Mouse (Mus musculus): ENCODE results near the gene Arpc5. TPM values are rescaled to one million over a fixed set of nuclear protein-coding genes. Genes with fewer than 3 reads are reported as not detected.
A peak's percentile ranks its signal among the peaks of the same experiment; 100 is the strongest.
"Not testable (repeated sequence)": the region's sequence is repeated elsewhere in the genome, so short reads cannot be mapped to it uniquely, and the experiment has no call there.

The Arpc5 gene
- polyA plus RNA-seq, 1 experiment from 2014 or later: 275 TPM

- no peaks in the 10 kb centered on the region for H3K27me3 ChIP-seq
- WGBS: 74% methylated on average over 9 of the region's 9 CpGs
Measured at GRCm38 (mm10) chr1:152749276-152749675, 17.1 kb upstream of the Arpc5 start.

GRCm38 (mm10) chr1:152750312-152750965 lies 15.9 kb upstream of the Arpc5 start, which contains the start of gene Apobec4:
Apobec4 (plus strand) TSS chr1:152750551.
- Histone ChIP-seq H3K9me3 (no peaks in the 10 kb centered on the region), H3K9ac (no peak within 1 kb of the TSS), H3K27ac (no peak within 1 kb of the TSS), H3K4me3 (replicated peaks) (no peak within 1 kb of the TSS), H3K4me2 (no peak within 1 kb of the TSS), H3K27me3 (no peaks in the 10 kb centered on the region), H3K36me3 (replicated peaks) (no peaks in the 10 kb centered on the region), H3K4me1 (peaks cover 3% of the 10 kb centered on the region)
- ATAC-seq (ENCODE audit: low FRiP score): no peak
- WGBS: 53% methylated on average over 13 of the region's 13 CpGs

More at GRCm38 (mm10) chr1:152749276-152749675, 17.1 kb upstream of the Arpc5 start:
- H3K4me3 ChIP-seq (replicated peaks): no peak overlapping the region
- H3K9me3 ChIP-seq: no peaks in the 10 kb centered on the region
- H3K36me3 ChIP-seq (replicated peaks): no peaks in the 10 kb centered on the region
- no peak overlapping the region for H3K27ac ChIP-seq
- no peak for ATAC-seq (ENCODE audit: low FRiP score)
- H3K4me2 ChIP-seq: no peak overlapping the region
- H3K4me1 ChIP-seq: peaks cover 3% of the 10 kb centered on the region
- H3K9ac ChIP-seq: no peak overlapping the region

DNA sequence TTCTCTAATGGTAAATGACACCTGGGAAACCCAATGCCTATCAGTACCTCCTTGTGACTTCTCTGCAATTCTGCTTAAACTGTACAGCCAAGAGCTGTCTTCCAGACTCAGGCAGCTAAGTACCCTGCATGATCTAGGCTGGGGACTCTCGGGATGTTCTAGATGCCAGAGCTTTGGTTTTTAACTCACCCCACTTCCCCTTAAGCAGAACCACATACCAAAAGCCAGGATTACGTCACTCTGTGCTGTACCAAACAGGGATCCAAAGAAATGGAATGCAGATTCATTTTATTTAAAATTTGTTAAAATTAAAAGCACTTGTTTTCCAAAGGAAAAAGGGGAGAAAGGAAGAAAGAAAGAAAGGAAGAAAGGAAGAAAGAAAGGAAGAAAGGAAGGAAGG lies 4.6 kb upstream of the Arpc5 start:
- 93% methylated on average over 2 of the region's 2 CpGs for WGBS
- Histone ChIP-seq H3K4me2 (no peak overlapping the region), H3K27me3 (no peaks in the 10 kb centered on the region), H3K4me1 (peaks cover 9% of the 10 kb centered on the region; the same call in 1 of the 2 replicates), H3K4me3 (replicated peaks) (no peak overlapping the region), H3K9me3 (no peaks in the 10 kb centered on the region), H3K27ac (no peak overlapping the region), H3K36me3 (replicated peaks) (no peaks in the 10 kb centered on the region), H3K9ac (no peak overlapping the region)
- no peak for ATAC-seq (ENCODE audit: low FRiP score)

DNA sequence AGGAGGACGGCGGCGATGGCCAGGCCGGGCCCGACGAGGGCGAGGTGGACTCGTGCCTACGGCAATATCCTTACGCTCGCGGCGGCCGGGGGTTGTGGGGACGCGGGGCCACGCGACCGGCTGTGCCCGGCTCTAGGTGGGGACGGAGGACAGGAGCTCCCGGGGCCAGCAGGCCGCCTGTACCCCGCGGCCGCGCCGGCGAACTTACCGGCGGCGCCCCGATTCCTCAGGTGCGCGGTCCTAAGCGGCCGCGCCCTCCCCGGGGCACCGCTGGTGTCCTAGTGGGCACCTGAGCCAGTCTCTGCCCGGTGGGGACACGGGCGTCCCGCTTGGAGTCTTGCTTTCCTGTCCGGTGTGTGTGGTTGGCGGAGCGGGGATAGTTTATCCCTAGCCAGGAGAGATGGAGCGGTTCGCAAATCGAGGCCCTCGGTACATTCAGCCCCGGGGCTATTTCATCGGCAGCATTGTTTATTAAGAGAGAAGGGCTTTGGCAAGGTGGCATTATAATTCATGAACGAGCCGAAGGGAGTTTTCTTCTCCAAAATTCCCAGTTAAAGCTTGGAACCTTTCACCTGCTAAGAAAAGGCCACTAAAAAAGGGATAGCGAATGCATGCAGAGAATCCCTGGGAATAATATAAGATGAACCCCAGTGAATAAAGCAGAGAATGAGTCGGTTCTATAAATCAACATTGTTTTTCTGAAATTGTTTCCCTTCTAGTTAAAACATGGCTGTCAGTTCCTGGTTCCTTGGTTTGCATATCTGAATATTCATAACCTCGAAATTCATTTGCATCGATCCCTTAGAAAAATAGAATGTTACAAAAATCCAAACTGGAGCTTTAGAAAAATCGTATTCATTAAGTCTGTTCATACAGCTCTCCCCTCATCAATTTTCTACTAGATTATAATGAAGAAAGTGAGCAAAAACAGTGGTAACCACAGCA lies 734 bp downstream of the Arpc5 start:
- ATAC-seq (ENCODE audit: low FRiP score): peak; percentile 76; the same call in 1 of the 2 replicates
- peak overlapping the region; percentile 90 for H3K27ac ChIP-seq
- no peaks in the 10 kb centered on the region for H3K27me3 ChIP-seq
- WGBS: 2% methylated on average over 60 of the region's 60 CpGs
- peaks cover 19% of the 10 kb centered on the region for H3K36me3 ChIP-seq (replicated peaks)
- peak overlapping the region; percentile 94 for H3K9ac ChIP-seq
- peaks cover 9% of the 10 kb centered on the region for H3K4me1 ChIP-seq
- peak overlapping the region; percentile 67 for H3K4me2 ChIP-seq
- no peaks in the 10 kb centered on the region for H3K9me3 ChIP-seq
- H3K4me3 ChIP-seq (replicated peaks): peak overlapping the region; percentile 99

- Histone ChIP-seq H3K4me2 (peak overlapping the region; percentile 67), H3K36me3 (replicated peaks) (peaks cover 27% of the 10 kb centered on the region), H3K4me1 (peaks cover 9% of the 10 kb centered on the region), H3K27me3 (no peaks in the 10 kb centered on the region), H3K27ac (no peak overlapping the region), H3K9me3 (no peaks in the 10 kb centered on the region), H3K9ac (no peak overlapping the region), H3K4me3 (replicated peaks) (peak overlapping the region; percentile 99)
- ATAC-seq (ENCODE audit: low FRiP score): peak; percentile 5; the same call in 1 of the 2 replicates
- WGBS: 6% methylated on average over 5 of the region's 5 CpGs
Measured at GRCm38 (mm10) chr1:152767749-152768488, 1.6 kb downstream of the Arpc5 start.

GRCm38 (mm10) chr1:152771016-152771415 lies 4.7 kb downstream of the Arpc5 start:
- 92% methylated on average over 9 of the region's 9 CpGs for WGBS
- no peaks in the 10 kb centered on the region for H3K9me3 ChIP-seq
- peaks cover 54% of the 10 kb centered on the region for H3K36me3 ChIP-seq (replicated peaks)
- H3K4me3 ChIP-seq (replicated peaks): no peak overlapping the region
- H3K27me3 ChIP-seq: no peaks in the 10 kb centered on the region
- ATAC-seq (ENCODE audit: low FRiP score): no peak
- H3K27ac ChIP-seq: no peak overlapping the region
- no peak overlapping the region for H3K9ac ChIP-seq
- H3K4me1 ChIP-seq: no peaks in the 10 kb centered on the region; the same call in 1 of the 2 replicates
- H3K4me2 ChIP-seq: no peak overlapping the region

- not testable (repeated sequence) for H3K9ac ChIP-seq; H3K4me1 ChIP-seq; H3K4me3 ChIP-seq (replicated peaks); ATAC-seq (ENCODE audit: low FRiP score); H3K27me3 ChIP-seq; H3K27ac ChIP-seq; H3K4me2 ChIP-seq; H3K9me3 ChIP-seq
- peaks cover 57% of the 10 kb centered on the region for H3K36me3 ChIP-seq (replicated peaks)
- WGBS: 93% methylated on average over 3 of the region's 3 CpGs
Measured at GRCm38 (mm10) chr1:152774601-152775000, 8.3 kb downstream of the Arpc5 start.

DNA sequence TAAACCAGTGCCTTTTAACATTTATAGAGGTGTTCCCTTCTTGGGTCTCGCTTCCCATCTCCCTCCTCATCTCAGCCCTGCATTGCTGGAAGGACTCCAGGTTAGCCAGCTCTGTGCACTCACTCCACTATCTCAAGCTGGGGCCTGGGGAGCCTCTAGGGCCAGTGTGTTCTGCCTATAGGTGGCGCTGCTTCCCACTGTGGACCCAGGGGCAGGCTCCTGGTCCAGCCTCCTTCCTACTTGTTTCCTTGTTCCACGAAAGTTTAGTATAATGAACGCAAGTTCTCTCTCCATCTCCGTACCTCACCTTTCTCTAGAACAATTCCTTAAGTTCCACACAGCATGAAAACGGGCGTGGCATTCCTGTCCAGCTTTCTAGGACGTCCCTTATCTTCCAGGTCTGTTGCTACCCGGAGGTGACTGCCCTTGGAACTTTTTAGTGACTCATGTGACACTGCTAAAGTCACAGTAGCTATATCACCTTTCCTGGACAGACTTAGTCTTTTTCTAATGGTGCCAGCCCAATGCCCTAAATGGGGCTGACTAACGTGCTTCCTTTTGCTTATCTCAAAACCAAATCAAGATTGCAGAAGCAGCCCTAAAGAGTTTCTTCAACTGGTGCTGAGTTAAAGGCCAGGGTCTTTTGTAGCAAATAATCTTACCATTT lies 12.9 kb downstream of the Arpc5 start:
- Histone ChIP-seq H3K4me1 (no peaks in the 10 kb centered on the region), H3K27ac (no peak overlapping the region), H3K27me3 (no peaks in the 10 kb centered on the region), H3K36me3 (replicated peaks) (peaks cover 22% of the 10 kb centered on the region), H3K4me2 (no peak overlapping the region), H3K4me3 (replicated peaks) (no peak overlapping the region), H3K9ac (no peak overlapping the region), H3K9me3 (no peaks in the 10 kb centered on the region)
- peak; percentile 85; the same call in 1 of the 2 replicates for ATAC-seq (ENCODE audit: low FRiP score)
- 36% methylated on average over 10 of the region's 10 CpGs for WGBS

DNA sequence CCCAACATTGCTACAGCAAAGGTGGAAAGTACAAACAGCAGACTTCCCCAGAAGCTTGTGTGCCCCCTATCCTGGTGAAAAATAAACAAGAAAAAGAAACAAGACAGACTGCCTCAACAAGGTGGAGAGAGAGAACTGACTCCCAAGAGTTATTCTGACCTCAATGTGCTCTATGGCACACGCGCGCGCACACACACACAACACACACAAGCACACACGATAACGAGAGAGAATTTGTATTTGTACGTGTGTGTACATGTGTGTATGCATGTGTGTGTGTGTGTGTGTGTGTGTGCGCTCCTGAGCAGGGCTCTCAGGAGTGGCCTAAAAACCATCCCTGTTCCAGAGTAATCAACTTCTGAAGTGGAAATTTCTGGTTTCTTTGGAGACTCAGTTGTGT lies 18.3 kb downstream of the Arpc5 start:
- Histone ChIP-seq H3K4me3 (replicated peaks) (no peak overlapping the region), H3K4me2 (no peak overlapping the region), H3K27ac (no peak overlapping the region), H3K36me3 (replicated peaks) (no peaks in the 10 kb centered on the region), H3K4me1 (peaks cover 3% of the 10 kb centered on the region; the same call in 1 of the 2 replicates), H3K27me3 (no peaks in the 10 kb centered on the region), H3K9me3 (no peaks in the 10 kb centered on the region), H3K9ac (no peak overlapping the region)
- no peak for ATAC-seq (ENCODE audit: low FRiP score)
- 98% methylated on average over 8 of the region's 8 CpGs for WGBS

- not testable (repeated sequence) for H3K4me1 ChIP-seq; H3K9ac ChIP-seq; H3K27me3 ChIP-seq; H3K36me3 ChIP-seq (replicated peaks); H3K9me3 ChIP-seq; ATAC-seq (ENCODE audit: low FRiP score); H3K4me2 ChIP-seq; H3K27ac ChIP-seq; H3K4me3 ChIP-seq (replicated peaks)
- 86% methylated on average over 3 of the region's 3 CpGs for WGBS
Measured at GRCm38 (mm10) chr1:152785446-152785845, 19.1 kb downstream of the Arpc5 start.

GRCm38 (mm10) chr1:152786953-152787352 lies 20.6 kb downstream of the Arpc5 start:
- H3K4me1 ChIP-seq: peaks cover 6% of the 10 kb centered on the region; the same call in 1 of the 2 replicates
- H3K4me3 ChIP-seq (replicated peaks): no peak overlapping the region
- H3K9ac ChIP-seq: no peak overlapping the region
- H3K27me3 ChIP-seq: no peaks in the 10 kb centered on the region
- no peaks in the 10 kb centered on the region for H3K36me3 ChIP-seq (replicated peaks)
- WGBS: 86% methylated on average over 4 of the region's 4 CpGs
- no peak for ATAC-seq (ENCODE audit: low FRiP score)
- H3K4me2 ChIP-seq: no peak overlapping the region
- no peaks in the 10 kb centered on the region for H3K9me3 ChIP-seq
- H3K27ac ChIP-seq: no peak overlapping the region
